Mouse (Mus musculus) limb, embryonic 14.5 days (tissue): ENCODE results near the gene Herc1. TPM values are rescaled to one million over a fixed set of nuclear protein-coding genes. Genes with fewer than 3 reads are reported as not detected.
"Not testable (repeated sequence)": the region's sequence is repeated elsewhere in the genome, so short reads cannot be mapped to it uniquely, and the experiment has no call there.

Experiments used
- ATAC-seq: fragments of 200-750 bp; cut with Nextera tagmentation; 2 replicates; pipeline ENCODE4 v1.8.0; 2017; ENCODE audit warnings: low read depth, moderate number of reproducible peaks, moderate TSS enrichment; ENCODE audit not compliant: low FRiP score
- DNase-seq: peaks from one replicate; pipeline ENCODE4 v3.0.0-alpha.2; 2015; ENCODE audit warnings: low spot score
- H3K27ac ChIP-seq: fragments of 300-500 bp; sonication (generic); replicated peaks from 2 replicates; pipeline ENCODE4 v1.5.1; 2014; ENCODE audit warnings: low read depth, mild to moderate bottlenecking, low read length, moderate library complexity, mixed read lengths
- H3K27me3 ChIP-seq: fragments of 300-500 bp; sonication (generic); 2 replicates; pipeline ENCODE4 v1.6.1; 2014; ENCODE audit warnings: low read length, mixed read lengths; ENCODE audit not compliant: control insufficient read depth, insufficient read depth
- H3K36me3 ChIP-seq: fragments of 300-500 bp; sonication (generic); 2 replicates; pipeline ENCODE4 v1.6.1; 2014; ENCODE audit warnings: mild to moderate bottlenecking, low read length, moderate library complexity, mixed read lengths; ENCODE audit not compliant: control insufficient read depth, insufficient read depth
- H3K4me1 ChIP-seq: fragments of 300-500 bp; sonication (generic); 2 replicates; pipeline ENCODE4 v1.6.1; 2014; ENCODE audit warnings: antibody characterized with exemption, low read length, mixed read lengths; ENCODE audit not compliant: control insufficient read depth, insufficient read depth
- H3K4me2 ChIP-seq: fragments of 300-500 bp; sonication (generic); replicated peaks from 2 replicates; pipeline ENCODE4 v1.6.1; 2014; ENCODE audit warnings: low read depth, mild to moderate bottlenecking, low read length, moderate library complexity; ENCODE audit not compliant: severe bottlenecking
- H3K4me3 ChIP-seq: fragments of 300-500 bp; sonication (generic); replicated peaks from 2 replicates; pipeline ENCODE4 v1.5.1; 2014; ENCODE audit warnings: low read length
- H3K9ac ChIP-seq: fragments of 300-500 bp; sonication (generic); 2 replicates; pipeline ENCODE4 v1.6.1; 2014; ENCODE audit warnings: mild to moderate bottlenecking, low read depth, low read length, moderate library complexity; ENCODE audit not compliant: severe bottlenecking
- H3K9me3 ChIP-seq: fragments of 300-500 bp; sonication (generic); 2 replicates; pipeline ENCODE4 v1.6.1; 2016; ENCODE audit warnings: low read length; ENCODE audit not compliant: control insufficient read depth
- POLR2A ChIP-seq: fragments of 200-500 bp; IDR thresholded peaks from 2 replicates; pipeline ENCODE4 v1.8.0; 2012; ENCODE audit warnings: inconsistent platforms, mild to moderate bottlenecking, moderate library complexity, borderline replicate concordance; ENCODE audit not compliant: insufficient read depth, insufficient read length; ENCODE audit errors: extremely low read depth
- WGBS: fragments of 180-500 bp; shearing (Covaris S2); extraction: QIAGEN DNeasy Blood & Tissue Kit; methylation state at CpG from one replicate; pipeline ENCODE4 v1.1.7; 2014; 5-methylcytosine and 5-hydroxymethylcytosine counted together
- polyA plus RNA-seq, 2 experiments: library from polyadenylated mRNA; depleted of rRNA in 1 of 2; stranded (reverse) in 1 of 2; unstranded in 1 of 2; fragments of >200 nt; fragmentation: Nextera tagmentation in 1 of 2; extraction: Ambion mirVana in 1 of 2; gene quantifications; 2 replicates each; pipeline versions ENCODE4 v1.2.1 to v1.2.3; 2012 to 2014

Gene Herc1
- polyA plus RNA-seq, 2 experiments = 20.6 to 23.5 TPM

DNA sequence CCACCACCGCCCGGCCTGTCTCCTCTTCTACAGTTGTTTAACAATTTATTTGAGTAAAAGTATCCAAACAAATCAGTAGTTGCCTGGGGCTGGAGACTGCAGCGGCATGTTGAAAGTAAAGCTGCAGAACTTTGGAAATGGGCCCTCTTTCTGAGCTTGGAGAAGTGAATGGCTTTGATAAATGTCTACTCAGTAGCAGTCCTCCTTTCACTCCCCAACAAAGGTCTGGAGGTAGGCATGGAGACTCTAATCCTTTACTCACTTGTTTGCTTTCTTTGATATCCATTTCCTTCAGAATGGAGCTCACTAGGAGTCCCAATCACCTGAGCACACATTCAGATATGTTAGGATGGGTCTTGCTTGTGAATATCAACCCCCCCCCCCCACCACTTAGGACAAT, 20.1 kb downstream of the Herc1 start:
- no peaks in the 10 kb centered on the region for H3K9me3 ChIP-seq
- TF ChIP-seq POLR2A = no peak
- no peaks in the 10 kb centered on the region for H3K27me3 ChIP-seq
- no peak overlapping the region for H3K4me2 ChIP-seq
- no peaks in the 10 kb centered on the region; the same call in 1 of the 2 replicates for H3K4me1 ChIP-seq
- H3K36me3 ChIP-seq = peaks cover 19% of the 10 kb centered on the region
- H3K9ac ChIP-seq = no peak overlapping the region
- no peak overlapping the region for H3K4me3 ChIP-seq
- H3K27ac ChIP-seq = no peak overlapping the region
- DNase-seq = no peak
- WGBS = 84% methylated on average over 3 of the region's 3 CpGs
- ATAC-seq = no peak

GRCm38 (mm10) chr9:66370847-66371246, 20.6 kb downstream of the Herc1 start:
- Histone ChIP-seq H3K27ac (no peak overlapping the region), H3K27me3 (no peaks in the 10 kb centered on the region), H3K9ac (no peak overlapping the region), H3K4me1 (no peaks in the 10 kb centered on the region; the same call in 1 of the 2 replicates), H3K36me3 (peaks cover 19% of the 10 kb centered on the region), H3K4me3 (no peak overlapping the region), H3K9me3 (no peaks in the 10 kb centered on the region), H3K4me2 (no peak overlapping the region)
- DNase-seq = no peak
- no peak for ATAC-seq
- TF ChIP-seq POLR2A = no peak
- 58% methylated on average over 3 of the region's 3 CpGs for WGBS

DNA sequence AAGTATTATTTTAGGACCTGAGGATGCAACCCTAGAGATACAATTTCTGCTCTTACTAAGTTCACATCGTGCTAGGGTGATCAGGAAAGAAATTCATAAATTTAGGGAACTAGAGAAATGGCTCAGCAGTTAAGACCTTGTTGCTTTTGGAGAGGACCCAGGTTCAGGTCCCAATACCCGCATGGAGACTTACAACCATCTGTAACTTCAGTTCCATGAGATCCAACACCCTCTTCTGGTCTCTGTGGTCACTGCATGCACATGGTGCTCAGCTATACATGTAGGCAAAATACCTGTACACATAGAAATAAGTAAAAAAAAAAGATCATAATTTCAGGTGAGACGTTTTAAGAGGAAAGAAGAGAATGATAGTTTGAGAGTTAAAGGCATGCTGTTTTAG, 23.2 kb downstream of the Herc1 start:
- Histone ChIP-seq H3K9ac (no peak overlapping the region), H3K4me3 (no peak overlapping the region), H3K4me1 (no peaks in the 10 kb centered on the region), H3K4me2 (no peak overlapping the region), H3K27ac (no peak overlapping the region), H3K9me3 (no peaks in the 10 kb centered on the region), H3K36me3 (peaks cover 28% of the 10 kb centered on the region), H3K27me3 (no peaks in the 10 kb centered on the region)
- no peak for DNase-seq
- TF ChIP-seq POLR2A = no peak
- no peak for ATAC-seq
- WGBS = 93% methylated on average over 3 of the region's 3 CpGs

- H3K27me3 ChIP-seq = no peaks in the 10 kb centered on the region
- no peak overlapping the region for H3K9ac ChIP-seq
- H3K4me1 ChIP-seq = no peaks in the 10 kb centered on the region
- H3K36me3 ChIP-seq = peaks cover 28% of the 10 kb centered on the region
- H3K4me3 ChIP-seq = no peak overlapping the region
- TF ChIP-seq POLR2A = no peak
- no peak overlapping the region for H3K27ac ChIP-seq
- no peak overlapping the region for H3K4me2 ChIP-seq
- no peak for DNase-seq
- ATAC-seq = no peak
- no peaks in the 10 kb centered on the region for H3K9me3 ChIP-seq
Measured at GRCm38 (mm10) chr9:66374495-66375478, 24.5 kb downstream of the Herc1 start.

GRCm38 (mm10) chr9:66383417-66383816, 33.2 kb downstream of the Herc1 start:
- no peak for TF ChIP-seq POLR2A
- Histone ChIP-seq H3K4me1 (no peaks in the 10 kb centered on the region), H3K9ac (no peak overlapping the region), H3K4me3 (no peak overlapping the region), H3K9me3 (no peaks in the 10 kb centered on the region), H3K27me3 (no peaks in the 10 kb centered on the region), H3K27ac (no peak overlapping the region), H3K4me2 (no peak overlapping the region), H3K36me3 (peaks cover 19% of the 10 kb centered on the region)
- DNase-seq = no peak
- no peak for ATAC-seq
- 87% methylated on average over 3 of the region's 3 CpGs for WGBS

GRCm38 (mm10) chr9:66390338-66390737, 40.1 kb downstream of the Herc1 start:
- 85% methylated on average over 2 of the region's 2 CpGs for WGBS
- H3K4me3 ChIP-seq, H3K4me2 ChIP-seq, H3K9me3 ChIP-seq, H3K27ac ChIP-seq, DNase-seq, H3K27me3 ChIP-seq, H3K9ac ChIP-seq, ATAC-seq, H3K4me1 ChIP-seq: not testable (repeated sequence)
- peaks cover 47% of the 10 kb centered on the region for H3K36me3 ChIP-seq
